Mouse (Mus musculus): Measurements from ENCODE around the gene Cars2. TPM values are rescaled to one million over a fixed set of nuclear protein-coding genes. Genes with fewer than 3 reads are reported as not detected.
"Not testable (repeated sequence)": the region's sequence is repeated elsewhere in the genome, so short reads cannot be mapped to it uniquely, and the experiment has no call there.

Cars2 gene
- total RNA-seq, 4 experiments from 2014 or later = 35.8 to 54.6 (median 38.9) TPM

DNA sequence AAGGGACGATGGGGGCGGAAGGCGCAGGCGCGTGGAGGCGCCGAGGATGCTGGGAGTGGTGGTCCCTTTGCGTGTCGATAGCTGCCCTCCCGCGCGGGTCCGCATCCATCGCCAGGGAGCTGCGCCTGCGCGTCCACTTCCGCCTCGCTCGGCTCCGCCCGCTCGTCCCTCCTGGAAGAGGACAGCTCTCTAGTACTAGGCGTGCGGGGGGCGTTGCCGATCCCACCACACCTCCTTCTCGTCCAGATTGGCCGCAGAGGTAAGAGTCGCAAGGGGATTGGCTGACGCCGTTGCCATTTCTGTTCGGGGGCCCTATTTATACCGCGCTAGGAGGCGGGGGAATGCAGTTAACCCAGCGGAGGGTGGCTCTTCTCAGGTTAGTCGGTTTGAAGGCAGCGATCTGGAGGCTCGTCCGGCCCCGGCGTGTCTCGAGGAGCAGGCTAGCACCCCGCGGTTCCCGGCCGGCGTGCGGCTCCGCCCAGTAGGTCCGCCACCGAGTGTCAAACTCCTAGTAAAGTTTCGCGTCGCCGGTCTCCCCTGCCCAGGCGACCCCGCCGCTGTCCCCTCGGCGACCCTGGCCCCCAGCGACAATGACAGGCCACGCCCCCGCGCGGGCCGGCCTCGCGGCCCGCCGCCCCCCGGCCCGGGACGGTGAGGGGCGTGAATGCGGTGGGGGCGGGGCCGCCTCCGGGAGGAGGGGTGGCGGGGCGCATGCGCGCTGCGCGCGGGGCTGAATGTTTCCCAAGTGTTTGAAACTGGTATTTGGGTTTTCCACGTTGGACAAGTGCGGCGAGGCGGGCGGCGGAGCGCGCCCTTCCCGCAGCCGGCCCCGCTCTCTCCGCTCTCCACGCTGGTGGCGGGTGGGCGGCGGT is 5.4 kb upstream of the Cars2 start:
- peak; percentile 99 for DNase-seq

DNA sequence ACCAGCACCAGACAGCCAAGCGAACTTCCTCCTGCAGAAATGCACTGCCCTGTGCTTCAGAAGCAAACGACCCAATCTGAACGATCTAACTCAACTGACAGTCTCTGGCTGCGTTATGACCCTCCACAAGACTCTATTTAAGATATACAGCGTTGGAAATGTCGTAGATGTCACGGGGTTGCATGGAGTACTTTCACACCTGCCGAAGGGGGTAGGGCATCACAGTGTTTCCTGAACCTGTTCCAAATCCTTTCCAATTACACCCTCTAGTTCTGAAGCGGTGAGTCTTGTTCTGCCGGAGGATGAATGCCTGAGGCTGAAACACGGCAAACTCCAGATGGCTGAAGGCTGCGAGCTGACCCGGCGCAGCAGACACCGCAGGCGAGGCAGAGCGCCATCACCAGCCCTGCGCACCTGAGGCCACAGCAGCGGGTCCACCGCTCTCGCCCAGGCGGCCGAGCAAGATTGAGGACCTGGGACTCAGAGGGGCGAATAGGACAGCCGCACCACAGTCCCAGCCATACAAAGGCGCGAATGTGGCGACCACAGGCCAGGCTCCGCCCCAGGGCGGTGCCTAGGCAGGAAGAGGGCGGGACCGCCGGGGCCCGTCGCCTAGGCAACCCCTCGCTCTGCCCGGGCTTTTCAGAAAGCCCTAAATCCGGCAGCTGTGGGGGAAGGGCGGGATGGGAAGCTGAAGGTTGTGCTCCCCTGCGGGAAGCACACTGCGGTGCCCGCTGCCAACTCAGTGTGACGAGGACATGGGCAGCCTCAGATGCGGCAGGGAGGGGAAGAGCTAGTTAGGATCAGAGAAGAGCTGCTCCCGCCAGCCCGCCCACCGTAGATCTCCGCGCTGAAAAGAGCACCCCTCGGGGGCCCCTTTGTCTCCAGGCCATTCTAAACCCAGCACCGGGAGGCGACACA is 4.5 kb upstream of the Cars2 start, which contains the start of gene Ing1:
Gene Ing1, plus strand, starts transcription at position 773 of the 921 bp plus-strand sequence.
- peak; percentile 91 for DNase-seq

- DNase-seq = no peak
Measured at GRCm38 (mm10) chr8:11552390-11552789, 1.8 kb upstream of the Cars2 start.

- DNase-seq = not testable (repeated sequence)
Measured at GRCm38 (mm10) chr8:11551497-11551896, 914 bp upstream of the Cars2 start.

DNA sequence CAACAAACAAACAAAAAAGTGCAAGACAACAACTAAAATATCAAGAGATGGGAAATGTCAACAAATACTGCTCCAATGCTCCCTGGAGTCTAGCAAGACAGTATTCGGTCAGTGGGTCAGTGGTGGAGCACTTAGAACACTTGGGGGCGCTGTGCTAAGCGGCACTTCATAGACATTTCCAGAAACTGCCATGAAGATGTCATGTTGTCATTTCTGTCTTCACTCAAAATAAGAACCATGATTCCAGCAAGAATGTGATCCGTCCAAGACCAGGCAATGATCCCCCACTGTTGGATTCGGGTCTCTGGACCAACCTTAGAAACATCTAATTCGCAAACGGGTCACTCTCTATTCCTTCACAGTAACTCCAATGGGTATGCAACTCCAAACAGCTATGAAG is 877 bp downstream of the Cars2 start:
- no peak for DNase-seq

- DNase-seq = no peak
Measured at GRCm38 (mm10) chr8:11547063-11547462, 3.5 kb downstream of the Cars2 start.

DNA sequence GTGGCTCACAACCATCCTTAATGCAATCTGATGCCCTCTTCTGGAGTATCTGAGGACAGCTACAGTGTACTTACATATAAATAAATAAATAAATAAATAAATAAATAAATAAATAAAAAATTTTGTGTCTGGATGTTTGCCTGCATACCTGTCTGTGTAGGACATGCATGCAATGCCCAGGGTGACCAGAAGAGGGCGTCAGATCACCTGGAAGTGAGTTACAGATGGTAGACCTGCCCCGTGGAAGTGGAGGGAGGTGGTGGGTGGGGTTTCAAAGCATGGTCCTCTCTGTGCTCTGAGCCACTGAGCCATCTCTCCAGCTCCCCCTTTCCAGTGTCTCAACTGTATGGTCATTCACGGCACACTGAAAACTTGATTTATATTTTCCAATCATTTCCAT is 6.2 kb downstream of the Cars2 start:
- no peak for DNase-seq

GRCm38 (mm10) chr8:11542866-11543265 is 7.7 kb downstream of the Cars2 start:
- DNase-seq = no peak

DNA sequence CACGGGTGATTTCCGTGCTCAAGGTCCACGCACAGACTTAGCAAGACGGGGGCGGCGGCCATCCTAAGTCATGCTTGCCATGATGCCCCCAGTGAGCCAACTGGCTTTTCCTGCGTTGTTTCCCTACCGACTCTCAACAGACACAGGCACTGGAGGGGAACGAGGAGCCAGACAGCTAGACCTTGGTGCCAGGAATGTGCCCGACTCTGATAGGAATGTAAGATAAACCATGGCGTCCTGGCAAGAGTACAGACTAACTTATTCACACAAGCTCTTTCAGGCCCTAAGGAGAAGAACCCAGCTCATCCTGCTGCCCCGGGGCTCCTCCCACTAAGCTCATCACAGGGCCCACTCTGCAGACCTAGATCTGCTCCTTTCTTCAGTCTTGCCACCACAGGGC is 8.6 kb downstream of the Cars2 start:
- no peak for DNase-seq

GRCm38 (mm10) chr8:11540182-11540581 is 10.4 kb downstream of the Cars2 start:
- DNase-seq = no peak

DNA sequence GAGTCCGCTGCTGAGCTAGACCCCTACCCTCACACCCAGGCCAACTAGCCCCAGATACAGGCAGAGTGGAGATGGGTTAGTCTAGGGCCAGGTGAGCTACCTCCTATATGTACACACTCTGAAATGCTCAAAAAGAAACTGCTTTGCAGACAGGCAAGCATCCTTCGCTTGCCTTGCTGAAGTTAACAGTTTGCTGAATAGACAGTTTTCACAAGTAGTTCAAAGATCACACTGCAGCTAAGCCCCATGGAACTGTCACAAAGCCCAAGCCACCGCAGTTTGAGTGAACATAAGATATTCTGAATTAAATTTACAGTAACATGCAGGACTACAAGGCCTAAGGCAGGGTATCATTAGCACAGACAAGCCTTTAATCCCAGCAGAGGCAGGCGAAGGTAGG is 11.5 kb downstream of the Cars2 start:
- DNase-seq = no peak

- DNase-seq = no peak
Measured at GRCm38 (mm10) chr8:11534494-11534893, 16.1 kb downstream of the Cars2 start.

- DNase-seq = no peak
Measured at GRCm38 (mm10) chr8:11530849-11531248, 19.7 kb downstream of the Cars2 start.

DNA sequence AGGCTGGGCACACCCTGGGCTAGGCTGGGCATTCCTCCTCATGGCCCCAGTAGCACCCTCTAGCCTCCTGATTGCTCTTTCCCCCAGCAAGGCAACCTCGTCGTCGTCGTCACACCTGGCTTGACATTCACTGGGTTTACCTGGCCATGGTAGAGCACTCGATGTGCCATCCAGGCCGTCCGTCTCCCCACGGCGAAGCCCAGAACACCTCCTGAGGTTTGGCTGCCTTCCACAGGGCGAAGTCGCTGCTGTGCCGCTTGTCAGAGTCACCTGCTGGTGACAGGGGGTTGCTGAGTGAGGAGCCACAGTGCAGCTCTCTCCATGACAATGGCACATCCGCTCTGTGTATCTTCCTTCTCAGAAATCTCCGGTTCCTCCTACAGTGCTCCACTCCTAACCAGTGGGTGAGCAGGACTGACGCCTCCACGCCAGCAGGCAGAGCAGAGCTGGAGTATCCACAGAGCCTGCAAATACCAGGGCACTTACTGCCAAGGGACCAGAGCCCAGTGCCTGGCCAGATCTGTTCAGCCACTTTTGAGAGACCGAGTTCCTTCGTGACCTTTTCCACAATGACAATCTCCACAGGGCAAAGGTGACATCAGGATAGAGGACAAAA is 20.3 kb downstream of the Cars2 start:
- DNase-seq = no peak

GRCm38 (mm10) chr8:11523331-11523730 is 27.3 kb downstream of the Cars2 start:
- DNase-seq = no peak

DNA sequence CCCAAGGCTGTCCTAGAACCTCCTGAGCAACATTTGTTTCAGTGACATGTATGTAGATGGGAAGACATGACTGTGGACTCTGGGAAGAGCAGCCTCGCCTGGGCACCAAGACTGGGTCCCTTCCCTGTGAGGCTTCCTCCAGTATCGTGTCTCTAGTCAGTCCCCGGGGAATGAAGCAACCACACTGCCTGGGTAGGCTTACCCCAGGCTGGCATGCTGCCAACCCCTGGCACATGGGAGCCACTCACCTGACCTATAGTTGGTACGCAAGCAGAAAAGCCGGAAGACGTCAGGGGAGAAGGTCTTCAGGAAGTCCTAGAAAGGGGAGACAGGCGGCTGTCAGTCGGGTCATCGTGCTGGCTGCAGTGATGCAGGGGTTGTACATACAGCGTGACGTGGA is 31.9 kb downstream of the Cars2 start:
- DNase-seq = no peak

DNA sequence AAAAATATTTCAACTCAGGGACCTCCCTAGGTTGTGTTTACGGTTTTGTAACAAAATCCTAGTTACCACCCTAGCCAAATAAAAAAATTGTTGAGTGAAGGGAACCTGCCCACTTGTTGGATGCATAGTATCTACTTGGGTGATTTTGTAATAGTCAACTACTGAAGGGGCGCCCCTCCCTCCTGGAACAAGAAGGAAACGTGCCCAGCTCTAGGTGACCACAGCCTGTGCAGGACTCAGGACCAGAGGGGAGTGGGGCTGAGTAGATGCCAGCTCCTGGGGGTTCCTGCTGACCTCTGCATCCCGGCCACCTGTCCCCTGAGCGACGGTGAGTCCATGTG is 32.6 kb downstream of the Cars2 start:
- no peak for DNase-seq

DNA sequence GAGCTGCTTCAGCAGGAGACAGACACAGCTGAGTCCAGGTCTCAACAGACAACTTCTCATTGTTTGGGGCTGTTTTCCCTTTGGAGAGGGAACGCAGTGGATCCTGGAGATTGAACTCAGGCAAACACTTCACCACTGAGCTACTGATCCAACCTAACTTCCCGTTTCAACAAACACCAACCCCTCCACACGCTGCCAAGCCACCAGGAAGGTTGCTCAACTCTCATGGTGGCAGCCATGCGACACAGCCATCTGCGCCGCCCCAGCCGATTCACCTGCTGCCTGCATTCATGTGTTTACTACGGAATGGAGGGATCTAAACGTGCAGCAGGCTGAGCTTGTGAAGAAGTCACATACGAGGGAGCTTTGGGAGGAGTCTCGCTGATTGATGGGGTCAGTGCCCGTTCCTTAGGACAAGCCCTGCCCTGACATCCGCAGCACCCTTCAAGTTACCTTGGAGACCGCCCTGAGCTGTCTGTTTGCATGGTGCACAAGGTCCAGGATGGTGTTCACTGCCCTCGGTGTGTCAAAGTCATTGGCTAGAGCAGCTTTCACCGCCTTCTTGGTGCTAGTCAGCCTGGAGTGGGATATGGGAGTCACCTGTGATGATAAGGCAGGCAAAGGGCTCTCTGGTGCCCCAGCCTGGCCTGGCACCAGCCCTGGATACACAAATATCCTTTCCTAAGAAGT is 33.1 kb downstream of the Cars2 start:
- no peak for DNase-seq

DNA sequence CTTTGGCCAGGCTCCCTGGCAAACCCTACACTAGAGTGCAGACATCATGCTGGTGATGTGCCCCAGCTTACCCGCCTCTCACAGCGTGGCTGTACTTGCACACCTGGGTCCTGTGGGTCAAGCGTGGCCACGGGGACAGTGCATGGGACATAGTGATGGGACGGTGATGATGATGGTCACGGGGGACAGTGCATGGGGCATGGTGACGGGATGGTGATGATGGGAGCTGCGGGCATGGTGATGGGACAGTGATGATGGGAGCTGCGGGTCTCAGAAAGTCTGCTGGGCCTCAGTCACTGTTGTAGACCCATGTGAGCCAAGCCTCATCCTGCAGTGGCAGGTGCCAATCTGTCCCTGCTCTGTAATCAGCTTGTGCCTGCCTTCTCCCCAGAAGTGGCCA is 34.3 kb downstream of the Cars2 start:
- no peak for DNase-seq

DNA sequence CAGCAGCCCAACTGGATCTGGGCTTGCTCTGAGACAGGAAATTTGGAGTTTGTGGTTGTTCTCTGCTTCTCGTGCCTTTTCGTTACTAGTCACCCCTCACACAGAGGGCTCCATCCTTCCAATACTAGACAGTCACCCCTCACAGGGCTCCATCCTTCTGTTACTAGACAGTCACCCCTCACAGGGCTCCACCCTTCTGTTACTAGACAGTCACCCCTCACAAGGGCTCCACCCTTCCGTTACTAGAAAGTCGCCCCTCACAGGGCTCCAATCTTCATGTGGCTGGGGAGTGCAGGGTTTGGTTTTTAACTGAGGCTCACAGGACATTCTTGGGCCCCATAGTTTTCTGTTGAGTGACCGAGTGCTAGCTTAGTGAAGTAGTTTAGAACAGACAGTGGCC is 37.3 kb downstream of the Cars2 start:
- no peak for DNase-seq

DNA sequence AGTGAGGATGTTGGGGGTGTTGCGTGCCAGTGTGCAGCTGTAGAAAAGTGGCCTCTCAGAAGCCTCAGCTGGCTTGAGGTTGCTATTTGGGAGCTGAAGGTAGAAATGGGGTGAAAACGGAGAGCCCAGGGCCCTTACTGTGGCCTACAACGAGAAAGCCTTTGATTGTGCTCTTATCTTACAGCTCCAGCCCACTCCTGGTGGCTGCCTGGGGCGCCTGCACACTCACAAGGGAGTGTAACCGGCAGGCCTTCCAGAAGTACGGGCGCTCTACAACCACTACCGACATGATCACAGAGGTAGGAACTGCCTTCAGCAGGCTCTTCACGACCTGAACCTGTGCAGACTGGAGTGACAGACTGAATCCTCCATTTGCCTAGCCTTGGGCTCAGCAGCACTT is 37.9 kb downstream of the Cars2 start:
- DNase-seq = no peak

- no peak for DNase-seq
Measured at GRCm38 (mm10) chr8:11510971-11511370, 39.6 kb downstream of the Cars2 start.
